Mouse (Mus musculus) ZHBTc4 (cell line): Measurements from ENCODE around the gene Htra2.
A peak's percentile ranks its signal among the peaks of the same experiment; 100 is the strongest.

Experiments
- DNase-seq: peaks from one replicate; pipeline ENCODE4 v3.0.0-alpha.2; 2011; ENCODE audit warnings: low read depth, low spot score

The Htra2 gene

GRCm38 (mm10) chr6:83070311-83071219 is 15.5 kb upstream of the Htra2 start:
- DNase-seq = peak; percentile 81

GRCm38 (mm10) chr6:83070247-83070310 is 15.0 kb upstream of the Htra2 start, which contains the start of gene Tlx2:
Gene Tlx2 (minus strand): TSS chr6:83070293.
- DNase-seq = no peak

GRCm38 (mm10) chr6:83069488-83070246 is 14.6 kb upstream of the Htra2 start:
- peak; percentile 52 for DNase-seq

- DNase-seq = peak; percentile 47
Observed at GRCm38 (mm10) chr6:83068706-83069487, 13.8 kb upstream of the Htra2 start.

- peak; percentile 62 for DNase-seq
Observed at GRCm38 (mm10) chr6:83068221-83068620, 13.1 kb upstream of the Htra2 start.

- DNase-seq = peak; percentile 63
Observed at GRCm38 (mm10) chr6:83066441-83066840, 11.4 kb upstream of the Htra2 start.

- DNase-seq = peak; percentile 38
Observed at GRCm38 (mm10) chr6:83065995-83066394, 10.9 kb upstream of the Htra2 start.

- DNase-seq = no peak
Observed at GRCm38 (mm10) chr6:83058725-83059124, 3.7 kb upstream of the Htra2 start.

- DNase-seq = peak; percentile 90
Observed at GRCm38 (mm10) chr6:83057790-83058189, 2.7 kb upstream of the Htra2 start, which contains the start of gene Dqx1. Gene Dqx1 (plus strand): TSS chr6:83057844.

- peak; percentile 98 for DNase-seq
Observed at GRCm38 (mm10) chr6:83054074-83054851, 810 bp downstream of the Htra2 start, which contains the start of gene Aup1. Gene Aup1 (plus strand): TSS chr6:83054521.

GRCm38 (mm10) chr6:83053136-83053960 is 1.7 kb downstream of the Htra2 start:
- peak; percentile 55 for DNase-seq

GRCm38 (mm10) chr6:83049367-83049766 is 5.7 kb downstream of the Htra2 start:
- DNase-seq = no peak

GRCm38 (mm10) chr6:83044742-83045141 is 10.3 kb downstream of the Htra2 start:
- no peak for DNase-seq

- no peak for DNase-seq
Observed at GRCm38 (mm10) chr6:83043993-83044392, 11.1 kb downstream of the Htra2 start.

GRCm38 (mm10) chr6:83043561-83043960 is 11.5 kb downstream of the Htra2 start:
- peak; percentile 66 for DNase-seq

- DNase-seq = no peak
Observed at GRCm38 (mm10) chr6:83040601-83041000, 14.5 kb downstream of the Htra2 start.

- peak; percentile 96 for DNase-seq
Observed at GRCm38 (mm10) chr6:83038496-83039012, 16.5 kb downstream of the Htra2 start.

- no peak for DNase-seq
Observed at GRCm38 (mm10) chr6:83037188-83037587, 17.9 kb downstream of the Htra2 start.

GRCm38 (mm10) chr6:83034463-83035055 is 20.5 kb downstream of the Htra2 start:
- DNase-seq = no peak
